Mouse (Mus musculus) right cerebral cortex, adult 18-20 months (tissue): ENCODE measurements around the gene Hes7.

Experiments used
- DNase-seq: peaks from one replicate; pipeline ENCODE4 v3.0.0; 2022; ENCODE audit warnings: mixed read lengths

The Hes7 gene

GRCm38 (mm10) chr11:69101604-69102402, 18.4 kb upstream of the Hes7 start:
- DNase-seq, result no peak

- DNase-seq, result no peak
Measured at GRCm38 (mm10) chr11:69102403-69102725, 17.8 kb upstream of the Hes7 start.

- DNase-seq, result no peak
Measured at GRCm38 (mm10) chr11:69103121-69103520, 17.1 kb upstream of the Hes7 start.

- DNase-seq, result no peak
Measured at GRCm38 (mm10) chr11:69103531-69104435, 16.4 kb upstream of the Hes7 start.

- no peak for DNase-seq
Measured at GRCm38 (mm10) chr11:69104487-69104886, 15.7 kb upstream of the Hes7 start.

GRCm38 (mm10) chr11:69105227-69105626, 15.0 kb upstream of the Hes7 start:
- DNase-seq, result no peak

GRCm38 (mm10) chr11:69105796-69106195, 14.4 kb upstream of the Hes7 start:
- no peak for DNase-seq

- DNase-seq, result no peak
Measured at GRCm38 (mm10) chr11:69106299-69106698, 13.9 kb upstream of the Hes7 start.

- DNase-seq, result no peak
Measured at GRCm38 (mm10) chr11:69106842-69107241, 13.4 kb upstream of the Hes7 start.

- DNase-seq, result no peak
Measured at GRCm38 (mm10) chr11:69107676-69108075, 12.5 kb upstream of the Hes7 start.

- no peak for DNase-seq
Measured at GRCm38 (mm10) chr11:69108223-69108622, 12.0 kb upstream of the Hes7 start.

- DNase-seq, result no peak
Measured at GRCm38 (mm10) chr11:69109032-69109900, 10.9 kb upstream of the Hes7 start.

- peak; percentile 82 for DNase-seq
Measured at GRCm38 (mm10) chr11:69110319-69111046, 9.7 kb upstream of the Hes7 start.

- no peak for DNase-seq
Measured at GRCm38 (mm10) chr11:69111051-69111810, 9.0 kb upstream of the Hes7 start.

- peak; percentile 60 for DNase-seq
Measured at GRCm38 (mm10) chr11:69111865-69112264, 8.3 kb upstream of the Hes7 start.

GRCm38 (mm10) chr11:69114018-69114417, 6.2 kb upstream of the Hes7 start:
- no peak for DNase-seq

GRCm38 (mm10) chr11:69114621-69115020, 5.6 kb upstream of the Hes7 start:
- no peak for DNase-seq

- DNase-seq, result no peak
Measured at GRCm38 (mm10) chr11:69116843-69117242, 3.4 kb upstream of the Hes7 start.

- DNase-seq, result peak; percentile 64
Measured at GRCm38 (mm10) chr11:69117737-69118695, 2.2 kb upstream of the Hes7 start.

GRCm38 (mm10) chr11:69118765-69119164, 1.4 kb upstream of the Hes7 start:
- DNase-seq, result peak; percentile 85
